Mouse (Mus musculus): ENCODE data around the gene Amotl2.
"Not testable (repeated sequence)": the region's sequence is repeated elsewhere in the genome, so short reads cannot be mapped to it uniquely, and the experiment has no call there.

The Amotl2 gene

DNA sequence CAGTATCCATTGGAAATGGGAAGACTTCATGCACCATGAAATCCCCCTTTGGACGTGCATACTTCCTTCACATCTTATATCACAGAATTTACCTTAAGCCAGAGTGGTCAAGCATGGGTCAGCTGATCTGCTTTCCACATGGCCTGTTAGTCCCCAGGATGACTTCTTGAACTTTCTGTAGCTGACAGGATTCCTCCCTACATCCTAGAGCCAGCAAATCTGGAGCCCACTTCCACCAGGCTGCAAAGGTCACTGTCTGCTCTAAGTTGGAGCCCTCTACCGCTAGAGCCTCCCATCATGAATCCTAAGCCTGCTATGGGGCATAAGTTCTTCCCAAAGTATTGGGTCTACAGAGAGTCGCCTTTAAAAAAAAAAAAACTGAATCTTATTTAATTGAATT, 18.8 kb downstream of the Amotl2 start:
- no peak for DNase-seq

DNA sequence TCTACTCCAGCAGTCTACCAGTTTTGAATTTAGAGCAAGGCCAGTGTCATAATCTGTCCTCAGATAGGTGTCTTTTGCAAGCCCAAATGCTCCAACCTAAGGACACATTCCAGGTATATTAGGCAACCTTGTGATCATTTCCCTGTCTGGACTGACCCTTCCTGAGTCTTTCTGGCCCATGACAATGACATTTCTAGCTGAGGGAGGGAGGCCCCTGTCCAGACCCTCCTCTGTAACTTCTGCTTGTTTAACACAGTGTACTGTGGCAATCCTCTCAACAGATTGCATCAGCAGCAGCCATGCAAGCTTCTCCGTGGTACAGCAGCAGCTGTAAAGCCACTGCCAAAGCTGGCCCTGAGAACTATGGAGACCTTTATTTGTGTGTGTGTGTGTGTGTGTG, 19.5 kb downstream of the Amotl2 start:
- DNase-seq = no peak

DNA sequence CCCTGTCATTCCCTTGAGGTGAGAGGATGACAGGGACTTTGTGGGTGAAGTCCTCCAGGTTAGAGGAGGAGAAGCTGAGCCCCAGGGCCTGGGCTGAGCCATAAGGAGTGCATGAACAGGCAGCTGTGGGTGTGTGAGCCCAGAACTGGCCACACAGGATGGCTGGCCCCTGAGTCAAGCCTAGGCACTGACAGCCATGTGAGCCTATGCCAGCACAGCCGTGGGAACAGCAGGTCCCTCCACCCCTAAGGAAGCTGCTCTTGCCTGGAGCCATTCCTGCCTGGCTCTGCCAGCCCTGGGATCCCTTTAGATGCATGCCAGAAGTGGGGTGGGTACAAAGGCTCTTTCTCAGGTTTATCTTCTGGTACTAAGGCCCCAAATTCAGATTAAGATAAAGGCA, 20.9 kb downstream of the Amotl2 start:
- DNase-seq = no peak

DNA sequence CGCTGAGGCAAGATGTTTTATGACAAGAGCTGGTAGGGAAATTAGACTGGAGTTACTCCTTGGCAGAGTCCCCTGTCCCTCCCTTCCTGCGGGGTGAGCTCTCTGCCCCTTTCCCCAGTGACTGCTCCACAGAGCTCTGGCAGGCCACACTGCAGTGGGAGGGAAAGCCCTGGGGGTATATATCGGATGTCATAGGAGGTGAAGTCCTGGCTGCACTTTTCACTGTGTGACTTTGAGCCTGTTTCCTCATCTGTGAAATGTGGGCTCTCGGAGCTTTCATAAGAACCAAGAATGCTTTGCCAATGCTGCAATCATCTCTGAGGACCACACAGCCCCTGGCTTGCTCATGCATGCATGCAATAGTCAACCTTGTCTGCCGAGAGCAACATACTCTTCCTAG, 30.3 kb downstream of the Amotl2 start:
- no peak for DNase-seq

DNA sequence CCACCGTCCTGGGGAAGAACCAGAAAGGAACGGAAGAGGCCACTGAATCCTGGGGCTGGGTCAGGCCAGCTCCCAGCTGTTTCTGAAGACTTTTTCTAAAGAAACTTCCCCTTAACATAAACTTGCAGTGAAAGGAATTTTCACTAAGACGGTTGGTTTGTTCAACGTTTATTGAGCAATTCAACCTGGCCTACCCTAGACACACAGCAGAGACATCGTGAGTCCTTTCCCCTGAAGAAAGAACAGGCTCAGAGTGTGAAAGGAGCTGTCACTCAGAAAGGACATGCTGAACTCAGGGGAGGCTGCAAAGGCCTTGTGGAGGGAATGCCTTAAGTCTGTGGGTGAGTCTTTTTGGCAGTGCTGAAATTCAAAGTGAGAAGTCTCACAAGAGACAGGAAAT, 31.4 kb downstream of the Amotl2 start:
- DNase-seq = no peak

DNA sequence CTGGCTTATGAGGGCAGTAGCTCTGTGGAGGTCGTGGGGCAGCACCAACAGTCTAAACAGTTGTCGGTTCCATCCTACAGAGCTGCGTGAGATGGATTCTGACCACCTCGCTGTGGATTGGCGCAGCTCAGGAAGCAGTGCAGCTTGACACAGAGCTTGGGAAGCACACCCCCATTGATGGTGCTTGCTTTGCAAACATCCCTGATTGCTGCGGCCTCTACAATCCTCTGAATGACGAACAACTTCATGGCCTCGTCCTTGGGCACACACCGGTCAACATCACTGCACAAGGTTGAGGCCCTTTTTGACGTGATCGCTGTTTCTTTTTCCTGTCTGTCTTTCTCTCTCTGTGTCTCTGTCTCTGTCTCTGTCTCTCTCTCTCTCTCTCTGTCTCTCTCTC, 32.7 kb downstream of the Amotl2 start:
- no peak for DNase-seq

DNA sequence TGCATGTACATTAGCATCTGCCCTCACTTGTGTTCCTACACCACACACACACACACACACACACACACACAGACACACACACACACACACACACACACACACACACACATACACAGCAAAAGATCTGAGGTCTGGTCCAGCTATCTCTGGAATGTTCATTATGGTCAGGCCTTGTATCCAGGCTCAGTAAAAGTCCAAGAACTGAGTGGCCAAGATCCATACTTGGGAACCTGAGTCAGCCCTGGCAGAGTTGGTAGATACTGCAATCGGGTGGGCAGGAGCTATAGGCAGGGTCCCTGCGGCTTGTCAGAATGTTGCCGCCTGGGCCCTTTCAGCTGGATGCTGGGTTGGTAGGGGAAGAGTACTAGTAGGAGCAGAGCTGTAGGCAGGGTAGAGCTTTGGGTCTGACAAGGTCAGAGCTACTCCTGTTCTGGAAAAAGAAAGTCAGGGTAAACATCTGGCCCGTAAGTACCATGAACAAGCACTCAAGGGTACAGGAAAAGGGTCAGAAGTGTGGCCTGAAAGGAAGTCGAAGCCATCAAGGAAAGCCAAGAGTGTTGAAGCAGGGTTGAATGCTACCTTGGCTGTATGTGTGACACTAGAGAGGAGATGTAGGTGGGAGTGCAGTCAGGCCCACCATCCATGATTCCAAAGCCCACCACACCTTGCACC, 35.3 kb downstream of the Amotl2 start:
- no peak for DNase-seq

DNA sequence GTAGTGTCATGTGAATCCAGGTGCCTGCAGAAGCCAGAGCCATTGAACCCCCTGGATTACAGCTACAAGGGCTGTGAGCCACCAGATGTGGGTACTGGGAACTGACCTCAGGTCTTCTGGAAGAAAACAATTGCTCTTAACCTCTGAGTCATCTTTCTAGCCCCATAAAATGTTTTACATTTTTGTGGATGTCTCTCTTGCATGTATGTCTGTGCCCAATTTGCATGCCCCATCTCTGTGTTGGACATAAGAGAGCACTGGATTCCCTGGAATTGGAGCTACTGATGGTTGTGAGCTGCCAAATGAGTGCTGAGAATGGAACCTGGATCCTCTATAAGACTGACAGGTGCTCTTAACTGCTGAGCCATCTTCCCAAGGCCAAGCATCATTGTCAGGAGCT, 36.8 kb downstream of the Amotl2 start:
- DNase-seq = no peak

DNA sequence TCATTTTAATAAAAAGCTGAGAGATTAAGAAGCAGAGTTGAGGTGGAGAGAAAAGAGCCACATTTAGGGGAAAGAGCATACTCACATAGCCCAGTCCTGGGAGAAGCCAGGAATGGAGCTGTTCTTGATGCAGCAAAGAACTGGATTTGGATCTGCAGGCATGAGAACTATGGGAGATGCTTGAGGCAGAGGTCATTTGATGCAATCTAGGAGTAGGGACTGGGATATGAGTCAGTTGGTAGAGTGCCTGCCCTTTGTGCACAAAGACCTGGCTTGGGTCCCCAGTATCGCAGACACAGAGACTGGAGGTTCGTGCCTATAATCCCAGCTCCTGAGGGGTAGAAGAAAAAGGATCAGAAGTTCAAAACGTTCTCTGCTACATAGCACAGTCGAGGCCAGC, 38.7 kb downstream of the Amotl2 start:
- DNase-seq = no peak

DNA sequence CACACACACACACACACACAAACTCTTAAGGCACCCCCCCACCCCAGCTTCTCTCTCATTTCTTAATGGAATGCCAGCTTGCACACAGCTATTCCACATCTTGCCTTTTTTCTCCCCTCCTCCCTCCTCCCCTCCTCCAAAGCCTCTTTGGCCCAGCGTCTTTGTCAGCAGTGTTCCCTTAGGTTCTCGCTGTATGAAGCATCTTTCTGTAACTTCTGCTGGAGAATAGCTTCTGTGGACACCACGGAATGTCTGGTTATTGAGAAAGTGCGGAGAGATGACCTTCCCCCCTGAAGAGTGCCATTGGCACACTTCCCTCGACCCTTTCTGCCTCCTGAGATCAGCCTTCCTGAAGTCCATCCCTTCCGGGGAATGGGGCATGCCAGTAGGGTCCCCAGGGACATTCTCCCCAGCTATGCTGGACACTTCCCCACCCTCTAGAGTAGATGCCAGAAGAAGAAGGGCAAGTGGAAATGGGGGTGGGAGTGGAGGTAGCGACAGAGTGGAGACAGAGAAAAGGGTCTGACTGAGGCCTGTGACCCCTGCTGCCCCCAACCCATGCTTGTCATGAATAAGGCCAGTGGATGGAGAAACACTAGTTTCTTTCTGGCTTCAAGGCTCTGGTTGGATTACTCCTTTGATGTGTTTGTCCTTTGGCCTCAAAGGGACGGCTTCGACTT, 39.3 kb downstream of the Amotl2 start:
- DNase-seq = no peak

DNA sequence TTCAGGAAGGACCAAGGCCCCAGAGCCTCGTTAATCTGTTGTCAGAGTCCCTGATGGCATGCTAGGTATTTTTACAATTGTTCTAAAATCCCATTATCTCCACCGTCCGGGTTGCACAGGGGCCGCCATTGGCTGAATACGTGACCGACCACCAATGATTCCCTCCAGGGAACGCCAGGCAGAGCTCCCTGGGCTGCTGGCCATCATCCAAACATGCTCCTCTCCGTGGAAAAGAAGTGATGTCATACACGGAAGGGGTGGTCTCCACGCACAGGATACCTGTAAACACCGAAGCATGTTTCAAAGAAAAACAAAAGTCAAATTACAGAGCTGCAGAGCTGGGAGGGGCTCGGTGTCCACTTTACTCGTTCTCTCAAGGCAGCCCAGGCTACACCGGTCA, 39.9 kb downstream of the Amotl2 start:
- DNase-seq = no peak

DNA sequence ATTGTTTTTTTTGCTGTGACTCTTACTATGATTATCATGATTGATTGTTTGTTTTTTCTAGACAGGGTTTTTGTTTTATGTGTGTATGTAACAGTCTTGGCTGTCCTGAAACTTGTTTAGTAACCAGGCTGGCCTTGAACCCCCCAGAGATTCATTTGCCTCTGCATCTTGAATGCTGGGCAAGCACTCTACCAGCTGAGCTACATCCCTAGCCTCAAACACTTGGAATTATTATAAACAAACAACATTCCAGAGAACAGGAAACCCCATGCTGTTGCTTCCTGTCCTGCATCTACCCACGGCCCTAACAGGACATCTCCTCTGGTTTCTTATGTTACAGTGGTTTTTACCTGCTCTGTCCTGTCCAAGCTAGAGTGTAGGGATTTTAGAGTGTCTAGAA, 42.4 kb downstream of the Amotl2 start:
- no peak for DNase-seq

DNA sequence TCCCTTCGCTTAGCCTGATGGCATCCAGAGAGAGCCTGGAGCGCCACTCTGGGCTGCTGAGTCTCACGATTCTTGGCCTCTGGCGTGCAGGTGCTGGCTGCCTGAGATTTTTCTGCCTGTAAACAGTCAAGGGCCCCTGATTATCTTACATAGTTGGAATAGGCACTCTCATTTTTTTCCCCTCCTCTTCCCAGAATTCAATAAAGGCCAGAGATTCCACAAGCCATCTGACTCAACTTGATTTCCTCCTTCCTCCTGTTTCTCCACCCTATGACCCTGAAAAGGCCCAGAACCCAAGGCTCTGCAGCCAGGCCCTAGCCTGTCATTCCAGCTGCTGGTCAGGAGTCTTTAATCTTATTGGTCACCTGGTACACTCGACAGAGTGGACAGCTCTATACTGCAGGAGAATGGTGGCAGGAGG, 43.1 kb downstream of the Amotl2 start:
- no peak for DNase-seq

DNA sequence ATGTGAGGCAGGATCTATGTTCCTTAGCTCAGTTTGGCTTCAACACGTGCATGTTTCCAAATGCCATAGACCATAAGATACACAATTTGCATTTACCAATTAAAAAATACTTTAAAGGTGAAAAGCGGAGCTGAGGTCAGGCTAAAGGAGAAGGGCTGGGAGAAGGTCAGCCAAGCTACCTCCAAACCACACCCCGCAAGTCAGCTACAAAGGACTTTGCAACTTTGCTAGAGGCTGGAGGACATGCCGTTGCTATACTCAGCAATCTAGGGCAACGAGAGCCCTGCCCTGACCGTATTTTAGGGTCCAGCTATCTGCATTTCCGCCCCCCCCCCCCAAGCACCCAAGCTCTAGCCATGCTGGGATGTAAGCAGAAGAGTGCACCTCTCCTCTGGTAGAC, 45.1 kb downstream of the Amotl2 start:
- no peak for DNase-seq

DNA sequence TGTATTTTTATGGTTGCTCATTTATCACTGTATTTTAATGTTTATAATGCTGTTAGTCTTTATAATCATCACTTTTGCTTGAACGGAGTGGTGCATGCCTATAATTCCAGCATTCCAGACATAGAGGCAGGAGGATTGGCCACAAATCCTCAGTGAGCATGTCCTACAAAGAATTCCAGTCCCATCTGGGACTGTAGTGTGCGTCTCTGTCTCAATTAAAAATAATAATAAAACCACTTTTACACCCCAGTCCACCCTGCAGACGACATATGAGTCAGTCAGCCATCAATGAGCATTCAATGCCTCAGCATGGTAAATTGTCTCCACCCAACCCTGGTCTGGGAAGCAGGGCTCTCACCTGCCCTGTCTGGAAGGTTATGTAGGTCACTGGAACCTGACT, 46.4 kb downstream of the Amotl2 start:
- no peak for DNase-seq

DNA sequence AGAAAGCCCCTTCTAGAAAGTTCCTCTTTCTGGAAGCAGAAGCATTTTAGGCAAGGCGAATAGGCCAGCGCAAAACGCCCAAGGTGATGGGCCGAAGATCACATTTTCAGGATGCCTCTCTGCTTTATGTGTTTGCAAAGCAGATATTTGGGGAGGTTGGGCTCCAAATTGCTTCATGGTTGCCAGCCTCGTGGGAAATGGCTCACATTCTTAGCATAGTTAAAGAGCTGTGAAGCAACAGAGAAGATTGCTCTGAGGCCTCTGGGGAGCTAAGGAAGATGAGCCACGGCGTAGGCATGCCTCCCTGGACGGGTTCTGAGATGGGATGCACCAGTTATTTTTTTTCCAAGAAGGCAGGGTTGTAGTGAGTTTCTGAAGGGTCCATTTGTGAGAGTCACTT, 47.0 kb downstream of the Amotl2 start:
- no peak for DNase-seq

DNA sequence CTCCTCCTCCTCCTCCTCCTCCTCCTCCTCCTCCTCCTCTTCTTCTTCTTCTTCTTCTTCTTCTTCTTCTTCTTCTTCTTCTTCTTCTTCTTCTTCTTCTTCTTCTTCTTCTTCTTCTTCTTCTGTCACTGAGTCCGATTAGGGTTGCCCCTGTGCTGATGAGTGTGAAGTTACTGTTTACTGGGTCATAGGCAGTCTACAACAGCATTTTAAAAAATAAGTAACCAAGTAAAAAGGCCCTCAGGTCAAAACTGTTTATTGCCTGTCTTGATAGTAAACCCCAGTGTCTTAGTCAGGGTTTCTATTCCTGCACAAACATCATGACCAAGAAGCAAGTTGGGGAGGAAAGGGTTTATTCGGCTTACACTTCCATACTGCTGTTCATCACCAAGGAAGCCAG, 48.1 kb downstream of the Amotl2 start:
- DNase-seq = not testable (repeated sequence)

DNA sequence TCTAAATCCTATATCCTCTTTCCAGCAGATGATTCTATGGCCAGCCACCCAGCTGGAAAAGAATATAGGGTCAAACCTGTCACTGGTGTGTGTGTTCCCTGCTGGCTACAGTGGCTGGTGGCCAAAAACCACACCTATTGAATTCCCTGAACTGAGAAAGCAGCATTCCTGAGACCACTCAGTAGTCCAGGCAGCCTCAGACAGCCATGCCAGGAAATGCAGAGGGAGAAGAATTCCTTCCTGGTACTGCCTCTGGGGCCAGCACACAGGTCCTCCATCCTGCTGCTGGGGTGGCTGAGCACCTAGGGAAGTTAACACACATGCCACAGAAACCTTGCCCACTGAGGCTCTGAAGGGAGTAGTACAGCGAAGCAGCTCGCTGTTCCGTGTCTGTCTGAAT, 50.3 kb downstream of the Amotl2 start:
- DNase-seq = no peak

DNA sequence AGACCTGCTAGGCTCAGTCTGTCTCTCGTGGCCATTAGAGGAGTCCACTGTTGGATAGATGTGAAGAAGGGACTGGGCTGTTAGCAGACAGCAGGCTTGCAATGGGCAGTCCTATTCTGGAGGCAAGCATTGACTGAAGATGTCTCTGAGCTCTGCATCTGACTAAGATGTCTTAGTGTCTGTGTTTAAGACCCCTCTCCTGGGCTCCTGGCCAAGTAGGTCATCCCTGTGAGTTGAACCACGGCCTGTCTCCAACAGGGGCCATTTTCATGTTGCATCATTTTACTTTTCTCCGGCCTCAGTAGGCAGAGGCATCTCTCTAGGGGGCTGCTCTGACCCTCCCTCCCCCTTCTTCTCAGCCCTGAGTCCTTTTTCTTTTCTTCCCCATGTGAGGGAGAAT, 52.8 kb downstream of the Amotl2 start:
- no peak for DNase-seq

DNA sequence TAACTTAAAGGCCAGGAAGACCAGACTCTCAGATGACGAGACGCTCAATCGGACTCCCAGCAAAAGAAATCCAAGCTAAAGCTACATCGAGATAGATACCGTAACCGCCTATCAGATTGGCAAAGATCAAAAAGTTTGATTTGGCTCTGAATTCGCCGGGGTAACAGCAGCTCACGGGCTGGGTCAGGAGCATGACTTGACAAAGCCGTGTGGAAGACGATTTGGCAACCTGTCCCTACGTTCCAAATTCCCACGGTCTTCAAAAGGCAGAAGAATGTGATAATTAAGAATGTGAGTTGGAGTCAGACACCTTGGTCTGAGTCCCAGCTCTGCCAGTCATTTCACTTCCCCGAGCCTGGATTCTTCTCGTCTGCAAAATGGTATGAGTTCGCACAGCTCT, 53.7 kb downstream of the Amotl2 start:
- no peak for DNase-seq

DNA sequence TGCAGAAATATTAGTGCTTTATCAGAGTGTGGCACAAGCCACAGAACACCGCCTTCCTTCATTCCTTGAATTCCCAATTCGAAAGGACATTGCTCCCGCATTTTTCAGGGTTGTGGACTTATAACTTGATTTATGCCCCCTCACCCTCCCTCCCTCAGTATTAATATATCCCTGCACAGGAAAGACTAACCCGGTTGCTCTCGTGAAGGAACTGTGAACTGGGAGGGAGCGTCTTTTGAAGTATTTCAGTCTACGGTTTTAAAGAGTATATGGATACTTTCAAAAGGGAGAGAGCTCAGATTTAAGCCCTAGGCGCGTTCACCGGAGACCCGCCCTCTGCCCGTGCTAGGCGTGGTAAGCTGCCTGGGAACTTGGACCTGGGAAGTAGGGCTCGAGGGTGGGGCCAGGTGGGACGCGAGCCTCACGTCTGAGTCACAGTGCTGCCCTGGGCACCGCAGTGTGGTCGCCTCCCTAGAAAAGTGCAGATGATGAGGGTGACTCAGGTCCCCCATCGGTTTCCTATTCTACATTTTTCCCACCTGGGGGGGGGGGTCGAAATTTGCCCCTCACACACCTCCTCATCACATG, 54.9 kb downstream of the Amotl2 start:
- no peak for DNase-seq

DNA sequence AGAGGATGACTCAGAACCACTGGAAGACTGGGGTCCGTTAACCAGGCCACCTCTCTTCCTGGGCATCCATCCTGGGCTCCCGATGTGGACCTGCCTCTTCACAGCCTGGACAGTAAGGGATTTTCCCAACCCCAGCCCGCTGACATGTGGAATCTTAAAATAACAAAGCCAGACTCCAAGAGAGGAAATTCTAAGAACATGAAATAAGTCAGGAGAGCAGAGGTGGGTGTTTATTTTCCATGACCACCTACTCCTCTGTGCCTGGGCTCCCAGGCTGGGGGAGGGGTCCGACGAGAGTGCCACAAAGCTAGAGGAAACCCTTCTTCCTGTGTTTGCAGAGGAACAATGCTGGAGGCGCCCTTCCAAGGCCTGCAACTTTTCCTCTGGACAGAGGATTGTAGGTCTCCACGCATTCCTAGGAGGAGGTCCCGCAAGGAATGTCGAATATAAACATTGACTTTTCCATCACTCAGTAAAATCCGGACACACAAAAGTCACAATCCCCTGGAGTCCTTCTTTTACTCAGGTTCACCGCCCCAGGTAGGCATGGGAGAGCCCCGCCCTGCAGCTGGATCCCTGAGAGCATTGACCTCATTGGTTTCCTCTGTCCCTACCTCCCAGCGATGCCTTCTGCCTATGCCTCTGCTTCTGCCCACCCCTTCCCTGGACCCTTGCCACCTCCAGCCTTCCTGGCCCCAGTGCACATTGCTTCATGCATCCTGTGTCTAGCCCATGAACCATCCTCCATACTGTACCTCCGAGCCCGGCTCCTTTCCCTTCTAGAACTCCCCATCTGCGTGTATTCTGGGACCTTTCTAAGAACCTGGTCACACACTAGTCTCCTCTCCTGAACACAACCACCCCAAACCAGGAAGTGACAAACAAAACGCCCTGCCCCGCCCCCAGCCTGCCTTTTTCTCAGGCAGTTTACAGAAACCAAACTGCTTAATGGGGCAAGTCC, 61.4 kb downstream of the Amotl2 start:
- peak; percentile 20 for DNase-seq

DNA sequence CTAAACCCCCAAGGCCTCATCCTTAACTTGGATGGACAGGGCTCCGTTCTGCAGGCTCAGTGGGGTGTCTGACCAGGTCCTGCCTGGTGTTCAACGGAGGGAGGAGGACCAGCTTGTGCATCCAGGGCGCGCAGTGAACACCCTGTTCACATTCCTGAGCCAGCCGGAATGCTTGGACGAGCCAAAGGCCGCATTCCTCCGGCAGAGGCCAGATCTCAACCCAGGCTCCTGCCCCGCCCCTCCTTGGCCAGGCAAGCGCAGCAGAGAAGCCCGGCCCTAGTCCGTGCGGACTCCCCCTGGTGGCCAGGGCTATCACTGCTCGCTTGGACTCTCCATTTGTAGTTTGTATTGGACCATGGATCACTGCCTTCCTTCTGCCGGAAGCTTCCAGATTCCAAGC, 63.0 kb downstream of the Amotl2 start:
- DNase-seq = peak; percentile 75
